Mouse (Mus musculus): ENCODE measurements around the gene Fv1. TPM values are rescaled to one million over a fixed set of nuclear protein-coding genes. Genes with fewer than 3 reads are reported as not detected.

Fv1 gene
- polyA plus RNA-seq, 1 experiment from 2014 or later, result 7.2 TPM

DNA sequence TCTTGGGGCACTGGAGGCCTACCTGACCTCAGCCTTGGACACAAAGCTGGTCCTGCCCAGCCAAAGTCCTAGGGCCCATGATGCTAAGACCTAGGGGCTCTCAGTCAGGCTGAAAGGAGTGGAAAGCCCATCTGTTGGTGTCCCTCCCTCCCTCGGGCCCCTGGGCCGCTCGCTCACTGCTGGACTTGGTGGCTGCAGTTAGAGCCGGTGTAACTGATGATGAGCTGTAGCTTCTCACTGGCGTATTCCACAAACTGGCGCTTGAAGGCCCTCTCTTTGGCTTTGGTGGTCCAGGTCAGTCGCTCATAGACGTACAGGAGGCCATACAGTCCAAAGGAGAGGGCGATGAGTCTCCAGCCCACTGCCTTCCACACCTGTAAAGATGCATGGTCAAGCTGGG is 9.8 kb downstream of the Fv1 start:
- Histone ChIP-seq H3K27me3 (ENCODE audit: control insufficient read depth, insufficient read depth, low read length) (no peaks in the 10 kb centered on the region), H3K4me3 (ENCODE audit: low read depth, low read length) (no peak overlapping the region), H3K4me2 (no peak overlapping the region), H3K36me3 (ENCODE audit: control insufficient read depth, insufficient read depth, low read length) (peaks cover 69% of the 10 kb centered on the region), H3K9me3 (replicated peaks; ENCODE audit: control insufficient read depth, low read length) (no peaks in the 10 kb centered on the region), H3K27ac (ENCODE audit: low read depth, low read length) (no peak overlapping the region), H3K4me1 (ENCODE audit: control insufficient read depth, insufficient read depth, low read length) (peaks cover 5% of the 10 kb centered on the region), H3K9ac (ENCODE audit: low read depth, low read length) (no peak overlapping the region)
- no peak for ATAC-seq (replicated peaks; ENCODE audit: insufficient number of reproducible peaks, low FRiP score, low TSS enrichment)
- 87% methylated on average over 9 of the region's 9 CpGs for WGBS (ENCODE audit: insufficient replicate concordance)

DNA sequence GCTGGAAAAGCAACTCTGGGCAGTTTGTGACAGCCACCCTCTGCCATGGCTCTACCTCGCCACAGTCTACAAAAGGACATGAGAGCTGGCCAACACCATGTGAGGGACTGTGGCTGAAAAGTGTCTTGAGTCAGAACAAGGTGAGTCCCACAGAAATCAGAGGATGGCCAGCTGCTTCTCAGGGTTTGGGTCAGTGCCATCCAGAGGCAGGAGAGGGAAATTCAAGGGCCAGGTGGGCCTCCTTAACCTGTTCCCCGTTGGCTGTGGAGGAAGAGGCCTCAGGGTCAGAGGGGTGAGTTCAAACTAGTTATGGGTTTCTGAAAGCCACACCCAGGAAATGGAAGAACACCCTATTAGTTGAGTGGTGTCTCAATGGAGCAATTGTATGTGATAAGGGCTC is 10.7 kb downstream of the Fv1 start:
- no peak for ATAC-seq (replicated peaks; ENCODE audit: insufficient number of reproducible peaks, low FRiP score, low TSS enrichment)

GRCm38 (mm10) chr4:147879865-147880264 is 11.1 kb downstream of the Fv1 start:
- H3K4me2 ChIP-seq, result no peak overlapping the region
- H3K27ac ChIP-seq (ENCODE audit: low read depth, low read length), result no peak overlapping the region
- H3K27me3 ChIP-seq (ENCODE audit: control insufficient read depth, insufficient read depth, low read length), result no peaks in the 10 kb centered on the region
- H3K9me3 ChIP-seq (replicated peaks; ENCODE audit: control insufficient read depth, low read length), result no peaks in the 10 kb centered on the region
- no peak overlapping the region for H3K4me3 ChIP-seq (ENCODE audit: low read depth, low read length)
- no peak for ATAC-seq (replicated peaks; ENCODE audit: insufficient number of reproducible peaks, low FRiP score, low TSS enrichment)
- H3K36me3 ChIP-seq (ENCODE audit: control insufficient read depth, insufficient read depth, low read length), result peaks cover 68% of the 10 kb centered on the region
- WGBS (ENCODE audit: insufficient replicate concordance), result 49% methylated on average over 5 of the region's 5 CpGs
- peaks cover 5% of the 10 kb centered on the region for H3K4me1 ChIP-seq (ENCODE audit: control insufficient read depth, insufficient read depth, low read length)
- no peak overlapping the region for H3K9ac ChIP-seq (ENCODE audit: low read depth, low read length)

More for the DNA sequence above, 10.7 kb downstream of the Fv1 start:
- Histone ChIP-seq H3K36me3 (ENCODE audit: control insufficient read depth, insufficient read depth, low read length) (peaks cover 72% of the 10 kb centered on the region), H3K9me3 (replicated peaks; ENCODE audit: control insufficient read depth, low read length) (no peaks in the 10 kb centered on the region), H3K4me1 (ENCODE audit: control insufficient read depth, insufficient read depth, low read length) (peaks cover 5% of the 10 kb centered on the region), H3K4me3 (ENCODE audit: low read depth, low read length) (no peak overlapping the region), H3K4me2 (no peak overlapping the region), H3K27me3 (ENCODE audit: control insufficient read depth, insufficient read depth, low read length) (no peaks in the 10 kb centered on the region), H3K9ac (ENCODE audit: low read depth, low read length) (no peak overlapping the region), H3K27ac (ENCODE audit: low read depth, low read length) (no peak overlapping the region)
- WGBS (ENCODE audit: insufficient replicate concordance), result 76% methylated on average over 2 of the region's 2 CpGs

- Histone ChIP-seq H3K4me2 (no peak overlapping the region), H3K4me3 (ENCODE audit: low read depth, low read length) (no peak overlapping the region), H3K4me1 (ENCODE audit: control insufficient read depth, insufficient read depth, low read length) (peaks cover 5% of the 10 kb centered on the region), H3K9ac (ENCODE audit: low read depth, low read length) (no peak overlapping the region), H3K9me3 (replicated peaks; ENCODE audit: control insufficient read depth, low read length) (no peaks in the 10 kb centered on the region), H3K36me3 (ENCODE audit: control insufficient read depth, insufficient read depth, low read length) (peaks cover 69% of the 10 kb centered on the region), H3K27ac (ENCODE audit: low read depth, low read length) (no peak overlapping the region), H3K27me3 (ENCODE audit: control insufficient read depth, insufficient read depth, low read length) (no peaks in the 10 kb centered on the region)
- 89% methylated on average over 7 of the region's 7 CpGs for WGBS (ENCODE audit: insufficient replicate concordance)
- no peak for ATAC-seq (replicated peaks; ENCODE audit: insufficient number of reproducible peaks, low FRiP score, low TSS enrichment)
Observed at GRCm38 (mm10) chr4:147881792-147882191, 13.0 kb downstream of the Fv1 start.

GRCm38 (mm10) chr4:147883041-147883440 is 14.3 kb downstream of the Fv1 start:
- no peak overlapping the region for H3K4me3 ChIP-seq (ENCODE audit: low read depth, low read length)
- H3K4me2 ChIP-seq, result no peak overlapping the region

GRCm38 (mm10) chr4:147884138-147884537 is 15.4 kb downstream of the Fv1 start:
- Histone ChIP-seq H3K27me3 (ENCODE audit: control insufficient read depth, insufficient read depth, low read length) (no peaks in the 10 kb centered on the region), H3K4me3 (ENCODE audit: low read depth, low read length) (no peak overlapping the region), H3K9ac (ENCODE audit: low read depth, low read length) (no peak overlapping the region), H3K4me2 (no peak overlapping the region), H3K36me3 (ENCODE audit: control insufficient read depth, insufficient read depth, low read length) (peaks cover 72% of the 10 kb centered on the region), H3K4me1 (ENCODE audit: control insufficient read depth, insufficient read depth, low read length) (peaks cover 5% of the 10 kb centered on the region), H3K27ac (ENCODE audit: low read depth, low read length) (no peak overlapping the region), H3K9me3 (replicated peaks; ENCODE audit: control insufficient read depth, low read length) (no peaks in the 10 kb centered on the region)
- ATAC-seq (replicated peaks; ENCODE audit: insufficient number of reproducible peaks, low FRiP score, low TSS enrichment), result no peak
- WGBS (ENCODE audit: insufficient replicate concordance), result 92% methylated on average over 3 of the region's 3 CpGs

More at GRCm38 (mm10) chr4:147883041-147883440, 14.3 kb downstream of the Fv1 start:
- Histone ChIP-seq H3K36me3 (ENCODE audit: control insufficient read depth, insufficient read depth, low read length) (peaks cover 77% of the 10 kb centered on the region), H3K27ac (ENCODE audit: low read depth, low read length) (no peak overlapping the region), H3K4me1 (ENCODE audit: control insufficient read depth, insufficient read depth, low read length) (peaks cover 5% of the 10 kb centered on the region), H3K9ac (ENCODE audit: low read depth, low read length) (no peak overlapping the region), H3K9me3 (replicated peaks; ENCODE audit: control insufficient read depth, low read length) (no peaks in the 10 kb centered on the region), H3K27me3 (ENCODE audit: control insufficient read depth, insufficient read depth, low read length) (no peaks in the 10 kb centered on the region)
- 76% methylated on average over 6 of the region's 6 CpGs for WGBS (ENCODE audit: insufficient replicate concordance)
- no peak for ATAC-seq (replicated peaks; ENCODE audit: insufficient number of reproducible peaks, low FRiP score, low TSS enrichment)

- no peak overlapping the region for H3K27ac ChIP-seq (ENCODE audit: low read depth, low read length)
- H3K9ac ChIP-seq (ENCODE audit: low read depth, low read length), result no peak overlapping the region
- no peaks in the 10 kb centered on the region for H3K27me3 ChIP-seq (ENCODE audit: control insufficient read depth, insufficient read depth, low read length)
- no peak overlapping the region for H3K4me3 ChIP-seq (ENCODE audit: low read depth, low read length)
- H3K4me2 ChIP-seq, result no peak overlapping the region
- no peaks in the 10 kb centered on the region for H3K4me1 ChIP-seq (ENCODE audit: control insufficient read depth, insufficient read depth, low read length)
- ATAC-seq (replicated peaks; ENCODE audit: insufficient number of reproducible peaks, low FRiP score, low TSS enrichment), result no peak
- H3K36me3 ChIP-seq (ENCODE audit: control insufficient read depth, insufficient read depth, low read length), result peaks cover 73% of the 10 kb centered on the region
- 94% methylated on average over 12 of the region's 12 CpGs for WGBS (ENCODE audit: insufficient replicate concordance)
- H3K9me3 ChIP-seq (replicated peaks; ENCODE audit: control insufficient read depth, low read length), result no peaks in the 10 kb centered on the region
Observed at GRCm38 (mm10) chr4:147886158-147886557, 17.4 kb downstream of the Fv1 start.

DNA sequence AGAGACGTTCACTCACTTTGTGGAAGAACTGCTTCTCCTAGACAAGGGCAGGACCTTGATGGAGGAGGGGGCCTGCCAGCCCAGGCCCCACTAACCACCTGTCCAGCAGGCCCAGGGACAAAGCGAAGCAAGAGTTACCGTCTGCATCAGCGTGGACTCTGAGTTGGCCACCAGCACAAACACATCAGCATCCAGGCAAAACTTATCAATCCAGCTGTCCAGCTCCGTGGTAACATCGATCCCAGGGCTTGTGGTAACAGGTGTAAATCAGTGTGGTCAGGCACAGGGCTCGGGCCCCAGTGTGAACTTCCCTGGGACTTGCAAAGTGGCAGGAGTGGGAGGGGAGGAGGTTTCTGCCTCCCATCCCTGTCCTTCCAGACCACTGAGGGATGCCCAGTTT is 18.5 kb downstream of the Fv1 start:
- Histone ChIP-seq H3K9ac (ENCODE audit: low read depth, low read length) (no peak overlapping the region), H3K27ac (ENCODE audit: low read depth, low read length) (no peak overlapping the region), H3K36me3 (ENCODE audit: control insufficient read depth, insufficient read depth, low read length) (peaks cover 64% of the 10 kb centered on the region), H3K4me2 (no peak overlapping the region), H3K27me3 (ENCODE audit: control insufficient read depth, insufficient read depth, low read length) (no peaks in the 10 kb centered on the region), H3K4me3 (ENCODE audit: low read depth, low read length) (no peak overlapping the region), H3K9me3 (replicated peaks; ENCODE audit: control insufficient read depth, low read length) (no peaks in the 10 kb centered on the region), H3K4me1 (ENCODE audit: control insufficient read depth, insufficient read depth, low read length) (no peaks in the 10 kb centered on the region)
- ATAC-seq (replicated peaks; ENCODE audit: insufficient number of reproducible peaks, low FRiP score, low TSS enrichment), result no peak
- 95% methylated on average over 7 of the region's 7 CpGs for WGBS (ENCODE audit: insufficient replicate concordance)

GRCm38 (mm10) chr4:147888237-147888636 is 19.5 kb downstream of the Fv1 start:
- Histone ChIP-seq H3K36me3 (ENCODE audit: control insufficient read depth, insufficient read depth, low read length) (peaks cover 58% of the 10 kb centered on the region), H3K4me1 (ENCODE audit: control insufficient read depth, insufficient read depth, low read length) (no peaks in the 10 kb centered on the region), H3K9me3 (replicated peaks; ENCODE audit: control insufficient read depth, low read length) (no peaks in the 10 kb centered on the region), H3K4me3 (ENCODE audit: low read depth, low read length) (no peak overlapping the region), H3K9ac (ENCODE audit: low read depth, low read length) (no peak overlapping the region), H3K27ac (ENCODE audit: low read depth, low read length) (no peak overlapping the region), H3K27me3 (ENCODE audit: control insufficient read depth, insufficient read depth, low read length) (no peaks in the 10 kb centered on the region), H3K4me2 (no peak overlapping the region)
- ATAC-seq (replicated peaks; ENCODE audit: insufficient number of reproducible peaks, low FRiP score, low TSS enrichment), result no peak
- WGBS (ENCODE audit: insufficient replicate concordance), result 87% methylated on average over 4 of the region's 4 CpGs

All from heart, embryonic 11.5 days (tissue).